Mouse (Mus musculus) yolk sac, embryonic 10.5 days (tissue): ENCODE measurements around the gene Otulin.

Experiments used
- DNase-seq: peaks from one replicate; pipeline ENCODE4 v3.0.0-alpha.2; 2017; ENCODE audit warnings: low spot score

Otulin gene

GRCm38 (mm10) chr15:27613255-27613654 is 17.2 kb downstream of the Otulin start:
- no peak for DNase-seq

DNA sequence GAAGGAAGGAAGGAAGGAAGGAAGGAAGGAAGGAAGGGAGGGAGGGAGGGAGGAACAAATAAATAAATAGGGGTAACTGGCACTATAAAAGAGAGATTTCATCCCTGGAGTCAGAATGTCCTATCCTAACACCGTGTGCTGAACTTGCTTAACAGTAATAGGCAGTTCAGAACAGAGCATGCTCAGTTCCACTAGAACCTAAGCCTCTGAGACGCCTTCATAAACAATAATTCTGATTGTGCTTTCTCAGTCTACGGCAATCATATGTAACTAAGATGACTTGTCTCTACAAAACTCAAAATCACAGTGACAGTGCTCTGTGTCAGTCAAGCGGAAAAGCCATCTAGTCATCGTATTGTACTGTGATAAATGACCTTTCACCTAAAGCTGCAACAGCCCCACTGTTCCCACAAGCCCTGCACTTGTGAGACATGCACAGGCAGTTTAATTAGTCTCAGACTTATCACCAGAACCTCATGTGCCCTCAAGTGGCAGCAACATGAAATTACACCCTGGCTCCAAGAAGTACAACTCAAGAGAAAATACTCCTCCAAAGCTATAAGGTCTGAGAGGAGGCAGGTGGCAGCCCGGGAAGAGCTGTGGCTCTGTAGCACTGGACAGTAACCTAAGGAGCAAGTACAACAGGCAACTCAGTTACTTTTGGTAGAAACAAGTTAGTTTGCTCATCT is 17.8 kb downstream of the Otulin start:
- peak; percentile 67 for DNase-seq

GRCm38 (mm10) chr15:27609554-27609953 is 20.9 kb downstream of the Otulin start:
- DNase-seq = no peak

GRCm38 (mm10) chr15:27605252-27605651 is 25.2 kb downstream of the Otulin start:
- DNase-seq = no peak

GRCm38 (mm10) chr15:27604558-27604957 is 25.9 kb downstream of the Otulin start:
- DNase-seq = no peak

- DNase-seq = no peak
Measured at GRCm38 (mm10) chr15:27600524-27600923, 30.0 kb downstream of the Otulin start.

- no peak for DNase-seq
Measured at GRCm38 (mm10) chr15:27598786-27599385, 31.6 kb downstream of the Otulin start.

- no peak for DNase-seq
Measured at GRCm38 (mm10) chr15:27597516-27597915, 33.0 kb downstream of the Otulin start.

DNA sequence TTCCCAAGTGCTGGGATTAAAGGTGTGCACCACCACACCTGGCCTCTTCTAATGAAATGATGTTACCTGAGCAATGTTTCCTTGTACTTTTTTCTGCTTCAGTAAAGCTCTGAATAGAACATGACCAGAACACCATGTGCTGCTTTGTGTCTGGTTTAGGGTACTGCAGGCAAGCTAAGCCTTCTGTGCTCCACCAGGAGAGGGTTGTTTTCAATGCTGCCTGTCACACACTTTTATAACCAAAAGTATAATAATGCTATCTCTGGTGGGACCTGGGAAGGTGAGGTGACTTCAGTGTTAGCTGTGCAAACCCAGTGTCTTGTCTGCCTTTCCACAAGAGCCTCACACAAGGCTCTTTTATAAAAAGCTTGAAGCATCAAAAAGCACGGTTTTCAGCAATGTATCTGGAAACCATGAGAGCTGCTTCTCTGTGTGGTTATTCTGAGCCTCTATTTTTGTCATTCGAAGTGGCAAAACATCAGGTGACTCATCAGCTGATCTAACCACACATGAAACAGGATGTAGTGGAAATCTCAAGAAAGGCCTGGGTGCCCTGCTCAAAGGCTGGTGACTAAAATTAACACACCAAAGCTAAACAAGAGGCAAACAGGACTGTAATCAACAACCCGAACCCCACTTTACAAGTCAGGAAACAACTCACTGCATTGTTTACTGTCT is 33.9 kb downstream of the Otulin start:
- DNase-seq = no peak

DNA sequence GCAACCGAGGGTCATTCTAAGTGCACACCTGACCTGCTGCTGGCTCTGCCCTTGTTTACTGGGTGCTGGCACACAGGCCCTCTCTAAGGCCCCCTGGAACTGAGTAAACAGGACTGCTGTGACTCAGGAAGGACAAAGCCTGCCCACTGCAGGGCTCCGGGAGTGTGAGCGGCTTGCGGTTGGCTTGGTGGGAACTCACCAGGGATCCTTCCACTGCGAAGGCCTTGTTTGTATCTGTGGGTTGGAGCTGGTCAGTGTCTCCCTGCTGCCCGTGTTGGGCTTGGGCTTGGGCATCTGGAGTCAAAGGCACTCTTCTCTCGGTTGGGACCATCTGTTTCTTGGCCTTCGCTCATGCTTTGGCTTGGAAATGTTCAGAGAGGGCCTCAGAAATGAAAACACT is 34.9 kb downstream of the Otulin start:
- no peak for DNase-seq

GRCm38 (mm10) chr15:27594973-27595372 is 35.5 kb downstream of the Otulin start:
- no peak for DNase-seq

- no peak for DNase-seq
Measured at GRCm38 (mm10) chr15:27593717-27594116, 36.8 kb downstream of the Otulin start.

DNA sequence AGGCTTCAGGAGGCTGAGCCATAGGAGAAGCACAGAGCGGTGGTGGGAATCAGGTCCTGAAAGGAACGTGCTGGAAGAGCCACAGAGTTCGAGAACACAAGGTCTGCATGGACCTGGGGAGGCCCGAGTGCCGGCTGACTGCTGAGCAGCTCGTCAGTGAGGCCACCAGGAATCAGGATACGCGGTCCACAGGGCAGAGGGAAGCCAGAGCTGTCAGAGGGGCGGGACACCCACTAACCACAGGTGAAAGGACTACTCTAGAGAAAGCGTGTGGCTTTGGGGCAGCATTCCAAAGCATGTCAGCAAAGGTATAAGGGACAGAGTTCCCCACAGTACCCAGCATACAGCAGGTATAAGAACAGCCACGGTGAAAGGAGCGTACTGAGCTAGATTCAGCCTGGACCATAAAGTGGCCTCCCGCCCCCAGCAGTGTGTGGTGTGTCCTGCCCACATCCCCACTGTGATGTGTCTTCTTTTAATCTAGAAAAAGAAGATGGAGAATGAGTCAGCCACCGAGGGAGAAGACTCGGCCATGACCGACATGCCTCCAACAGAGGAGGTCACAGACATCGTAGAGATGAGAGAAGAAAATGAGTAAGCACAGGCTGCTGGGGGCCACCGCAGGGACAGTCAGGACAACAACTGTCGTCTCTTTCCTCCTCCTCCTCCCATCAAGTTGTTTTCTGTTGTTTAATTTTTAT is 37.7 kb downstream of the Otulin start:
- no peak for DNase-seq

GRCm38 (mm10) chr15:27590812-27591211 is 39.7 kb downstream of the Otulin start:
- DNase-seq = no peak

- DNase-seq = no peak
Measured at GRCm38 (mm10) chr15:27588087-27588826, 42.2 kb downstream of the Otulin start.

GRCm38 (mm10) chr15:27586093-27586480 is 44.4 kb downstream of the Otulin start:
- no peak for DNase-seq

DNA sequence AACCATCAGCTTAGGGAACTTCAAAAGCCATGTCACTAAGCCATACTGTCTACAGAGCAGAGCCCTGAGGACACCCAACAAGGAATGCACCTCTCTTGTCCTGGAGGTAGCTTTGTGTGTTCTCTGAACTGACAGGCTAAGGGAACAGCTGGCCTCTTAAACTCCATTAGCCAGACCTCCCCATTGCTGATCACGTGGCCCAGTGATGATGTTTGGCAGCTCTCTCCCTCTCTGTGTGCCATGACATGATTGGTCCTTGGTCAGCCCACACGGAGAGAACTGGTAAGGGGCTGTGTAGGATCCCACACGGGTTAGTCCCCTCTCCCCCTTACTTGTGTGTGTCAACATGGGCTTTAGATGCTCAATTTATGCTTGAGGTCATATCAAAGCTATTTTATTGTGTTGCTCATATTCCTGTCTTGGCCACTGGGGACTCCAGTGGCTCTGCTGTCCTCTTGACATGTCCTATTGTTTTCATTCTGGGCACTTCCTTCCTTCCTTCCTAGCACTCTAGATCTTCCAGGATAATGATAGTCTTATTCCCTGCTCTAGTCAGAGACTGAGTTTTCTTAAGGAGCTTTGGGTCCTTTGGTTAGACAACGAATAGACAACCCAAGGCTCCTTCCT is 44.9 kb downstream of the Otulin start:
- no peak for DNase-seq

- DNase-seq = no peak
Measured at GRCm38 (mm10) chr15:27583620-27584019, 46.9 kb downstream of the Otulin start.

GRCm38 (mm10) chr15:27583042-27583441 is 47.5 kb downstream of the Otulin start:
- DNase-seq = peak; percentile 20

- no peak for DNase-seq
Measured at GRCm38 (mm10) chr15:27582428-27582827, 48.1 kb downstream of the Otulin start.

- no peak for DNase-seq
Measured at GRCm38 (mm10) chr15:27581640-27582039, 48.9 kb downstream of the Otulin start.

DNA sequence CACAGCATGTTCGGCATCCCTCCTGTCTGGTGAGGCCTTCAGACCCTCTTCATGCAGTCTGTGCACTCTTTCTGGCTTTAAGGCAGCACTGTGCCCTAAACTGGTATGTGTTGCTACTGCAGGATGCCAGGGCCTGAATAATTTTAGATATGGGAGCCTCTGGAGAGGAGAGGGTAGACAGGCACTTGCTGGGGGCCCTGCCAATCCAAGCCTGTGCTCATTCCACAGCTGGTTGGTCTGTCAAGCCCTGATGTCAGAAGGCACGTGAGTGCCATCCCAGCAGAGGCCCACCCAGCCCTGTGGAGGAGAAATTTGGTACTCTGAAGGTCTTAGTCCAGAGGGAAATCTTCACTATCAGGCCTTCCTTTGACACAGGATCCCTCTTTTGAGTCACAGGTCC is 49.7 kb downstream of the Otulin start:
- DNase-seq = no peak
